Mouse (Mus musculus) cerebellum, postnatal 14 days (tissue): ENCODE measurements around the gene Prss8.
A peak's percentile ranks its signal among the peaks of the same experiment; 100 is the strongest.

Experiments used
- DNase-seq, 2 experiments: peaks; one replicate each; pipeline ENCODE4 v3.0.0; 2021; ENCODE audit warnings: mixed read lengths in 2 of 2

The Prss8 gene

DNA sequence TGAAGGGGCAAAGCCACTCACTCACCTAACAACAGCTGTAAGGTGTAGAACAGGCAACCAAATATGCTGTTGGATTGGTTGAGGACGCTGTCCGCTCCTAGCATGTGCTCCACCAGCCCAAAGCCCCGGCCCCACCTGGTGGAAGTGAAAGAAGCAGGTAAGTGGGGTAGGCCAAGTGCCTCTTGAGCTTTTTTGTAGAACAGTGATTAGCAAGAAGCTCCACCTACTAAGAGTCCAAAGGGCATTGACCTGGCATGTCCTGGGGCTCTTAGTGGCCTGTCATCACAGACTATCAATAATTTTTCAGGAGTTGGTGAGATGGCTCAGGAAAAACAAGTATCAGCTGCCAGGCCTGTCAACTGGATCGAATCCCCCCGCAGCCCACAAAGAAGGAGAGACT lies 35.4 kb downstream of the Prss8 start:
- no peak for DNase-seq

DNA sequence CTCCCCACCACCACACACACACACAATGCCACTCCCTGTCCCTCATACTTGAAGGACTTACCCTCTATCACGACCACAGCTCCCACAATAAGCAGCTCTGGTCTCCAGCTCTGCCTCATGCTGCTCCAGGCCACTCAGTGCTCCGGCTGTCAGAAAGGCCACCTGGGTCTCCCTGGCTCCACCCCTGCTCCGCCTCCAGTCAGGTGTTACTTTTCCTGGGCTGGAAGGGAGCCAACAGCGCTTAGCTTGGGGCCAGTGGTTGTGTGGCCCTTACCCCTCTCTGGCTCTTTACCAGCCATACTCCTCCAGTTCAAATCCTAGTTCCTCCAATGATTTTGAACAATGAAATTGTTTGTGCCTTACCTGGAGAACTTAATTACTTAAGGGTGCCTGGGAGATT lies 39.1 kb downstream of the Prss8 start, which contains the start of gene Prss53:
Gene Prss53, minus strand, starts transcription at position 173 of the 400 bp plus-strand sequence.
- DNase-seq = peak in 1 of 2 experiments; percentile 43

DNA sequence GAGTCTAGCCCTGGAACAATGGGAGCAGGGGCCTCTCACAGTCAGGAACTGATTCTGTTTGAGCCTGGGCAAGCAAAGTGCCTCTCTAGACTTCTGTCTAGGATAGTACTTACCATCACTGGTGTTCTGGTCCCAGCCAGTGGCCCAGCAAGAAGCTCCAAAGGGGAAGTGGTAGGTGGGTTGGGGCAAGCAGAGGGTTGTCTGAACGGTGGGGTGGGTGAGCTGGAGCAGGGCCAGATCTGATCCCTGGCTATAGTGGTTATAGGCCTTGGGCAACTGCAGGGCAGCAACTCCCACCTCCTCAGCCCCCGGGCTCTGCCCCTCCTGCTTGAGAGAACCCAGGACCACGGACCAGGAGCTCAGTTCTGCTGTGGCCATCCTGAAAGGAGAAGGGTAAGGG lies 41.1 kb downstream of the Prss8 start:
- DNase-seq = no peak

DNA sequence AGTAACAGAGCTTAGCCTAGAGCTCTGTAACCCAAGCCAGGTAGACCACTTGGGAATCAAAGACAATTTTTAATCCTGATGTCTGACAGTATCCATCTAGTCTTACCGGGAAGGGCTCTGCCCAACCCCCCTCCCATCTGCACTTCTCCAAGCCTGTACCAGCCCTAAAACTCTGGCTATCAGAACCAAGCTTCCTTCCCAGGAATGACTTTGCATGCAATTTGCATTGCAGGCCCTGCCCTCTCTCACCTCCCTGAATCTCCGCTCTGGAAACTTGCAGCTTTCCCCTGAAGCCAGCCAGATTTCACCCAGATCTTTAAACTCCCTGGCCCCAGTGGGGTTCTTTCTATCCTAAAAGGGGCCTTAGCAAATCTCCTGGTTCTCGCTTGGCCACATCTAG lies 42.1 kb downstream of the Prss8 start:
- no peak for DNase-seq

DNA sequence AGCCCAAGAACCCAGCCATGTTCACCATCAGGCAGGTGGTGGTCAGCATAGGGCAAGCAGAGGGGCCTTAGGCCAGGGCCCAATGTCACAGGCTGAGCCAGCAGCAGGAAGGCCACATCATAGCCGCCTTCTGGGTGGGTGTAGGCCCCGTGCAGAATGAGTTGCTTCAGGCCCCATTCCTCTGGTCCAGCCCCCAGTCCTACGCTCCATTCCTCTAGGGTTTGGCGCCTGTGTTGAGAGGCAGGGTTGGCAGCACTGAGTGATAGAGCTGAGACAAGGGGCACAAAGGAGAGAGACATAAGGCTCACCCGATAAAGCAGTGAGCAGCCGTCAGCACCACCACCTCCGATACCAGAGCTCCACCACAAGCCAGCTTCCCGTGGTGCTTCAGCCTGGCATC lies 42.7 kb downstream of the Prss8 start:
- no peak for DNase-seq

DNA sequence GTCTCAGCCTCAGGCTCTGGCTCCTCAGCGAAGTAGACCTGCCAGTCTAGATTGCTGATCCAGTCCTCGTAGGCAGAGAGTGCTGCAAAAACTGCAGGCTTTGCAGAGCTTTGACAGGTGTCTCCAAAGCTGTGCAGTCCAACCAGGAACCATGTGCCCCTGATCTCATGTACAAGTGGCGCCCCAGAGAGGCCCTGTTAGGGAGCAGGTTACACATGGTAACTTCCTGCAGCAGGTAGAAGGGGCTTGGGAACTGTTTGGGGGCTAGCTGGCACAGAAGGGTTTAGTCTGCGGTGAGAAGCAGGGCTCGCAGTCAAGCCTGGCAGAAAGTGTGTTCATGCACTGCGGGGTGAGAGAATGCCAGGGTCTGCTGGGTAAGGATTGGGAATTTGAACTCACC lies 43.4 kb downstream of the Prss8 start:
- no peak for DNase-seq

DNA sequence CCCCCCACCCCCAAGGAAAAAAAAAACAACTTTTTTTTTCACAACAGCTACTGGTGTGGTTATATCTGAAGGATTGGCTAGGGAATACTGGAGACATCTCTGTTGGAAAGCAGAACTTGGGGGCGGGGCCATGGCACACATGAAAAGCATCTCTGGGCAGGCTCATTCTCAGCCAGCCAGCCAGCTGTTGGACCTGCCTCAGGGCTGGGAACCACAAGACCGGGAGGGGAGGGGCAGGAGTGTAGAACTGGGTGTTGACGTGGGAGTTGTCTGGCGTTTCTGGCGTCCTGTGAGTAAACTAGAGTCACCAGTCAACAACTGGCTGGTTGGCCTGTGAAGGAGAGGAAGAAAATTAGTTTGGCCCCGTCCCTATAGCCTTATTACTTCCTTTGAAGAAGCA lies 44.0 kb downstream of the Prss8 start:
- DNase-seq = no peak

DNA sequence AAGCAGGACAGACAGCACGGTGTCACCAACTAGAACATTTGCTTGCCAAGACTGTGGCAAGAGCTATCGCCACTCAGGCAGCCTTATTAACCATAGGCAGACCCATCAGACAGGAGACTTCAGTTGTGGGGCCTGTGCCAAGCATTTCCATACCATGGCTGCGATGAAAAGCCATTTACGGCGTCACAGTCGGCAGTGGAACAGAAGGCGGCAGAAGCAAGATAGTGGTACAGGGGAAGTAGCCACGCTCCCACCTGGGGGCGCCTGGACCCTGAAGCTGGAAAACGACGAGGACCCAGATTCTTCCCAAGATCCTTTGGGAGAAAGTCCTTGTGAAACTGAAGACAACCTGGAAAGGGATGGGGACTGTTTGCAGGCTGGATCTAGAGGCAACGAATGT lies 49.5 kb downstream of the Prss8 start:
- no peak for DNase-seq

DNA sequence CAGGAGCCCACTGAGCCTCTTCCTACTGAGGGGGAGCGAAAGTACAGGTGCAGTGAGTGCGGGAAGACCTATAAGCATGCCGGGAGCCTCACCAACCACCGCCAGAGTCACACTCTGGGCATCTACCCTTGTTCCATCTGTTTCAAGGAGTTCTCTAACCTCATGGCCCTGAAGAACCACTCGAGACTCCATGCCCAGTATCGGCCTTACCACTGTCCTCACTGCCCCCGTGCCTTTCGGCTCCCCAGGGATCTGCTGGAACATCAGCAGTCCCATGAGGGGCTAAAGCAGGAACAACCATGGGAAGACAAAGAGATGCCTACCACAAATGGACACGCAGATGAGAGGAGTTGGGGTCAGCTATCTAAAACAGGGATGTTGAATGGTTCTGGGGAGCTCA lies 50.6 kb downstream of the Prss8 start:
- DNase-seq = no peak

DNA sequence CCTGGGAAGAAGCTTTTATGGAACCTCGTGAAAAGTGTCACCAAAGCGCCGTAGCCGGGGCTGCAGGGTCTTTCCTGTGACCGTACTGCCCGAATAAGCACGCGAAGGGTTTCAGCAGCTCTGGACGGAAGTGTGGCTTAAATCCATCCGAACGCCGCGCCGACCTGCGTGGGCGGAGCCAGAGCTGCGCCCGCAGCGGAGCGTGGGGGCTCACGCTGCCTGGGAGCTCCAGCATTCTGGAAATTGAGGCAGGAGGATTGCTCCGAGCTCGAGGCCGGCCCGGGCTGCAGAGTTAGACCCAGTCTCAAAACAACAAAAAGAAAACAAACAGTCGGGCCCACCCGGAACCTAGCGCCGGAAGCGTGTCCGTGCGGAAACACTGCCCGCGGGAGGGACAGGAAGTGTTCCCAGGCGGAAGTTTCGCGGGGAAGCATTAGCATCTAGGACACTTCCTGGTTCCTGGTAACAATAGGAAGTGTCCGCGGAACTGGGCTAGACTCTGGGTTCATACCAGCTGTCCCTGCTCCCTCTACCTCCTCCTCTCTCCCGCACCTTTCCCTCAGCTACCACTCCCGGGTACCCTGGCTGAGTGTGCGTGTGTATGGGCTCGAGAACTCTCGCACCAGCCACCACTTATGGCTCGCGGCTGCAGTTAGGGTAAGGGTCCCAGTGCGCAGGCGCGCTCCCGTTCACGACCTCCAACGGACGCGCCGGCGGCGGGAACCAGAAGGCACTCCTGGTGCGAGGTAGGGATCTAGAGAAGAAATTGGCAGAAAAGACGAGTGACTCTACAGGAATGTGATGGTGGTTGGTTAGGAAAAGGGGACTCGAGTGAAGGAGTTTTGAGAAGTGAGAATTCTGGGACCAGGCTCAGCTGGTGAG lies 53.2 kb downstream of the Prss8 start, which contains the start of gene Zfp668:
Gene Zfp668, minus strand, starts transcription at position 362 of the 882 bp plus-strand sequence.
- peak; percentile 94 for DNase-seq

DNA sequence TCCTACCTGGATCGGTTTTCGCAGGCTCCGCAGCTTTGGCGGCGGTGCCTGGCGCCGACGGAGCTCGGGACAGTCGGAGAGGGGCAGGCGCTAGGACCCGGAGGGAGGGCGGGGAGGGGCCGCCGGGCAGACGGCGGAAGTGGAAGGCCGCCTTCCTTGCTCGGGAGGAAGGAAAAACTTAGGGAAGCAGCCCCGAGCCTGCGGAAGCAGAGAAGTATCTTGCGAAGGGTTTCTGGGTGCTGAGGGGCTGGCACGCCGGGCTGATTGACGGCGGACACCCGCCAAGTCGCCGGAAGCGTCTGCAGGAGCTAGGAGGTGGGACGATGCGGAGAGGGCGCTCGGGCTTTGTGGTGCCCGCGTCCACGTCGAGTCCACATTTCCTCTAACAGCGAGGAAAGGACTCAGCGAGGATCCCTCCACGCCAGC lies 53.9 kb downstream of the Prss8 start, which contains the start of gene Zfp646:
Gene Zfp646, plus strand, starts transcription at position 181 of the 426 bp plus-strand sequence.
- no peak for DNase-seq
